Mouse (Mus musculus) activated CD4-positive, CD25-positive, alpha-beta regulatory T cell, adult 4 months (primary cell): Measurements from ENCODE around the gene Fank1. TPM values are rescaled to one million over a fixed set of nuclear protein-coding genes. Genes with fewer than 3 reads are reported as not detected.
"Not testable (repeated sequence)": the region's sequence is repeated elsewhere in the genome, so short reads cannot be mapped to it uniquely, and the experiment has no call there.

Source experiments
- ATAC-seq: one replicate; pipeline ENCODE4 v1.8.0; 2017
- polyA plus RNA-seq, 2 experiments: library from polyadenylated mRNA; unstranded; fragments of 100-300 nt; shearing (Covaris generic); gene quantifications; one replicate each; pipeline ENCODE4 v1.2.1; 2017

Gene Fank1
- polyA plus RNA-seq, 2 experiments from 2014 or later = not detected

GRCm38 (mm10) chr7:133839546-133839945 is 62.9 kb downstream of the Fank1 start:
- ATAC-seq = no peak

DNA sequence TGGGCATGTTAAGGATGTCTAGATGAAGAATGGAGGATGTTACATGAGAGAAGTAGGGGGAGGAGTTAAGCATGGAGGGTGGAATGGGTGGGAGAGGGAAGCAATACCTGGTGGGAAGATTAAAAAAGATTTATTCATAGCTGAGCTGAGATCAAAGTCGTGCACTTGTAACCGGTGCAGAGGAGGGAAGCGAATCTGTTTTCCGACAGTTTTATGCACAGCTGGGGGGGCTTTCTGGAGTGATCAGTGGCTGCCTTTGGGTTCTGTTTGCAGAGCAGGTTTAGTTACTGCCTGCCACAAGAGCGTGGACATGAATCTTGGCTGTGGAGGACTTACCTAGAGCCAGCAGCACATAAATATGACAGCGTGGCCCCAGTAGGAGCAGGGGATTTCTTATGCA is 65.4 kb downstream of the Fank1 start:
- no peak for ATAC-seq

- no peak for ATAC-seq
Measured at GRCm38 (mm10) chr7:133847175-133847574, 70.5 kb downstream of the Fank1 start.

DNA sequence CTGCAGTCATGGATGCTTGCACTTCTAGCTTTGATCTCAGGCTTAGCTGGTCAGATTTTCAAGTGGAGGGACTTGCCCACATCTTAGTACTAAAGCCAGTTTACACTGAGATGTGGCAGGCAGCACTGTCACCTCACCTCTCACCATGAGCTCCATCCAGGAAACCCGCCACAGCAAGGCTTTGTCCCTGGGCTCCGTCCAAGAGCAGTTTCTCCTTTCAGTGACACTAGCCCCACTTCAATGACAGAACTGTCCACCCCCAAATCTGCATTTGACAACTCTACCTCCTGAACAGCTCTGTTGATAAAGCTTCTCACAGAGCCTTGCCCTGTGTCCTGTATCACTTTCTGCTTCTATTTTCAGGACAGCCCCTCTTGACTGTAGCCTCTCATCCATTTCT is 71.5 kb downstream of the Fank1 start:
- no peak for ATAC-seq

DNA sequence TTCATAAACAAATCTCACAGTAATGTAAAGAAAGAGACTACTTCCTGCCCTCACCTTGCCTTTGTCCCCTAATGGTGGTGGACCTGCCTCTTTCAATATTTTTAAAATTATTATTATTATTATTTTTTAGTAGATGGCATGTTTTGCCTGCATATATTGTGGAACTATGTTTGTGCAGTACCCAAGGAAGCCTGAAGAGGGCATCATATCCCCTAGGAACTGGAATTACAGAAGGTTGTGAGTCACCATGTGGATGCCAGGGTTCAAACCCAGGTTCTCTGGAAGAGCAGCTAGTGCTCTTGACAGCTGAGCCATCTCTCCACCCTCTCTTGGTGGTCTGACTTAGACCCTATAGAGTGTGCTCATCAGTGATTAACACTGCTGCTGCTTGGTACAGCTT is 74.1 kb downstream of the Fank1 start:
- ATAC-seq = no peak

DNA sequence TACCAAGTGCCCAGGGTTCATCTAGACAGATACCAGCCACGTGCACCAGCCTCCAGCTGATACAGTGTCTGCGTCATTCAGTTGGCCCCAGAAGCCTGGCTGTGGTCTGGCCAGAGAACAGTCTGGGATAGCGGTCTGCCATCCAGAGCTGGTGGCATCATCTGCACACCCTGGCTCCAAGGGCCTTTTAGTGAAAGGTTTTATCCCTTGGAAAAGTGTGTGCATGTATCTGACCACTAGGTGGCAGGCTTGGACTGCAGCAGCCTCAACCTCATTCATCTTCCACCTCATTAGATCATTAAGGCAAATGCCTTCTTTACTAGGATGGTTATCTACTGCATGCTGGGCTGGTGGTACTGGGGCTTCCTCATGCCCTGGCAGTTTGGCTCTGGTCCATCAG is 79.6 kb downstream of the Fank1 start:
- no peak for ATAC-seq

DNA sequence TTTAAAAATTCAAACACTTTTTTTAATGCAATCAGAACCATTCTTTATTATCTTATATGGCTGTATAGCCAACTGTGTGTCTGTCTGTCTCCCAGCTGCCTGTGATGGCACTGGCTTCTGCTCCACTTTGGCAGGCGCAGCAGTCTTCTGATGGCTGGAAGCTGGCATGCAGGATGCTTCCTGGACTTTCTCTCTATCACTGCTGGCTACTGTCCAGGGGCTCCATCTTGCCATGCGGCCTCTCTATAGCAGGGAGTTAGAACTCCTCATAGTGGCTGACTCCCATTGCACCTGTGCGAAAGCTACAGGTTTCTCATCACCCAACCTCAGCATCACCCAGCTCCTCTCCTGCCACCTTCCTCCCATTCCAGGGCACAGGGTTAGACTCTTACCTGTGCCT is 81.8 kb downstream of the Fank1 start:
- no peak for ATAC-seq

DNA sequence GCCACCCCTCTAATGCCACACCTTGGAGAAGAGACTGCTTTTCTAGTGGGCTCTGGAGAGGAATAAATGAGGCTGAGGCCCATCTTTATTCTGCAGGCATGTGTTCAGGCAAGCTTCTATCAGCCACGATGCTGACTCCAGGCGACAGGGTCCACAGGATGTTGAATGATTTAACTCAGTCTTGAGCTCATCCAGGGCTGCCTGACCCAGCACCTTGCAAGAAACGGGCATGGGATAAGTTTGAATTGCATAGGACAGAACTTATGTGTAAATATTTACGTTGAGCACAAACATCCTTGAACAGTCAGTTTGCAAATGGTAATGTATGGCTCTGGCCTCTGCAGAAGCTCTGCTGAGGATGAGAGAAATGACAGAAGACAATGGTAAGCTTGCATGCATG is 82.9 kb downstream of the Fank1 start:
- no peak for ATAC-seq

- no peak for ATAC-seq
Measured at GRCm38 (mm10) chr7:133862233-133862632, 85.6 kb downstream of the Fank1 start.

DNA sequence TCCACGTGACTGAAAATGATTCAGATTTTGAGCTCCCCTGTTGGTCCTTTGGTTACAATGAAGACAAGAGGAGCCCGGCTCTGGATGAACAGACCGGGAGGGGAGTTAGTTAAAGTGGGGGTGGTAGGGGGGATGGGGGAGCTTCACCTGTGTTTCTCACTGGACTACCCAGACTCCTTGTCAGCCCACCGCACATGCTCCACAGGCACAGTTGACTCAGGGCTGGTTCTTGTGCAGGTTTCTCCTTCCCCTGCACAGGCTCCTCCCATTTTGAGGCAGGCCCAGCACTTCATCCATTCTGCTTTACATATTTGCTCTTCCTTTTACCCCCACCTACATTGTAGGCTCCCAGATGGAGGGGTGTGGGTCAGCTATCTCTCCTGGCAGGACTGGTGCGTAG is 86.1 kb downstream of the Fank1 start:
- no peak for ATAC-seq

DNA sequence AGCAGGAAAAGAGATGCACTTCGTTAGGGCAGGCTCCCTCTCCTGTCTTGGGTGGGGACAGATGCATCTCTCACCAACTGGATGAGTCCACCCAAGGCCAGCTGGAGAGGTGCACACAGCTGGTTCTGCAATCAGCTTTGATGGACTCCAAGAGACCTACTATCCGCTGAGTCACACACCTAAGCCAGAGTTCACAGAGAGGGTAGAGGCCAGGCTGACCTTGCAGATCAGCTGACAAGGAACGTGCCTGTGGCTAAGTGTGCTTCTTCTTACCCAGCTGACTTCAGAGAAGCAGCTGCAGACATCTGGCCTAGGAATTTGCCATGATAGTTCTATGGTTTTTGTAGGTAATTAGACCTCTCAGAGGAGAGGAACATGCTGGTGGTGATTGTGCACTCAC is 86.5 kb downstream of the Fank1 start:
- no peak for ATAC-seq

DNA sequence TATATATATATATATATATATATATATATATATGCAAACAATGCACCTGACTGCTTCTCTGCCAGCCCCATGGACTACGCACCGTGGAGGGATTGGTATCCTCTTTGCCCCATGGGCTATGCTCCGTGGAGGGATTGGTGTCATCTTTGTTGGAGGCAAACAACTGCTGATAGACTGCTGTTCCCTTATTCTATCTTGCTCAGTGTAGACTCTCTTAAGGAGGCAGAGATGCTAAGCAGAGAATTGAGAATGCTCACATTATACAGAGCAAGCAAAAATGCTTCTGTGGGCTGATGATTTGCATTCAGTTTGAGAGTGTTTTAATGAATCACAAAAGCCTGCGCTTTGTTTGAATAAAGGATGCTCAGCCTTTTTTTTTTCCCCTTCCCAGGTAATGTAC is 87.0 kb downstream of the Fank1 start:
- no peak for ATAC-seq

DNA sequence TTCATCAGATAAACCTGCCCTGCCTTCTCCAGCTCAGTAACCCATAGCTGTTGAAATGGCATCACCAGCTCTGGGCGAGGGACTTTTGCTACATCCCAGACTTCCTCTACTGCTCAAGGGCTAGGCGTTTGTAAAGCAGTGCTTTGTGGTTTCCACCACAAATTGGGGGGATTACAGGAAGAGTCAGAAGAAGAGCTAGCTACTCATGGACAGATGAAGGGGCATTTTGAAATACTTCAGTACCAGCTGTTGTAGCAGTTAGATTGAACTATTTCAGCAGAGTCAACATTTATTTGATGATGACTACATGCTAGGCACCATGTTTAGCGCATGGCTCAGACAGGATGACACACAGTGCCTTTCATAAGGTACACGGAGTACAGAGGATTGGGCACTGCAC is 93.6 kb downstream of the Fank1 start:
- no peak for ATAC-seq

DNA sequence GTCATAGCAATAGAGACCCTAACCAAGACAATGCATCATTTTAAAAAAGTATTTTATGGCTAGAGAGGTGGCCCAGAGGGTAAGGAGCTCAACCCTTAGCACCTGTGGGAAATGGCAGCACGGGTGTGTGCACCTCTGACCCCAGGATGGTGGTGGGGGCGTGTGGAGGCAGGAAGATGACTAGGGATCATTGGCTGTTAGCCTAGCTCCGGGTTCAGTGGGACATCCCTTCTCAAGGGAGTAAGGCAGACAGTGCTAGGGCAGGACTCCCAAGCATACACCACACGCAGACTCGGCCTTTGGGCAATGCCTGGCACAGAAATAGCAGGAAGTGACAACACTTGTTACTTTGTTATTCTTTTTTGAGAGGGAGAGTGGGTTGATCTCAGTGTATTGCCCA is 96.0 kb downstream of the Fank1 start:
- no peak for ATAC-seq

GRCm38 (mm10) chr7:133876139-133876538 is 99.5 kb downstream of the Fank1 start:
- ATAC-seq = no peak

DNA sequence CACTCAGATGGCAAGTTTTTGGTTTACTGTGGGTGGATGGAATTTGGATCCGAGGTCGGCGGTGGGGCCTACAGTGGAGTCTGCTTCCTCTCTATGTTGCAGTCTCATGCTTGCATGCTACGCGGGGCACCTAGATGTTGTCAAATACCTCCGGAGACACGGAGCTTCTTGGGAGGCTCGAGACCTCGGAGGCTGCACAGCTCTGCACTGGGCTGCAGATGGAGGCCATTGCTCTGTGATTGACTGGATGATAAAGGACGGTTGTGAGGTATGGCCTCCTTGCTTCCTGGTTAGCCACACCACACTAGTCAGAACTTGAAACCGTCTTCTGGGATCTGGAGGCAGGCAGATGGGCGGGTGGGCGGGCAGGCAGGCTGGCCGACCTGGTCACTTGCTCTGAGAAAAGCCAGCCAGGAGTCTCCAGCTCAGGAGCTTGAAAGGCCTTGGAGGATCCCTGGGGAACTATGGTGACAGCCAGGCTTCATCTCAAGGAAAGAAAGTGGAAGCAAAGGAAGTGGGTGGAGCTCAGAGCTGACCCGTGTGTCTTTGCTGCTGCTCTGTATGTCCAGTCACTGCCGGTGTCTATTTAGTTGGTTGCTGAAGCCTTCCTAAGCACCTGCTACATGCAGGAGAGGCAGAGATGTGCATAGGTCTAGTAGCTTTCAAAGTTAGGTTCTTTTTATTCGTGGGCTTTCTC is 100.1 kb downstream of the Fank1 start:
- no peak for ATAC-seq

GRCm38 (mm10) chr7:133879761-133880160 is 103.1 kb downstream of the Fank1 start:
- no peak for ATAC-seq

- not testable (repeated sequence) for ATAC-seq
Measured at GRCm38 (mm10) chr7:133884759-133885431, 108.2 kb downstream of the Fank1 start.

DNA sequence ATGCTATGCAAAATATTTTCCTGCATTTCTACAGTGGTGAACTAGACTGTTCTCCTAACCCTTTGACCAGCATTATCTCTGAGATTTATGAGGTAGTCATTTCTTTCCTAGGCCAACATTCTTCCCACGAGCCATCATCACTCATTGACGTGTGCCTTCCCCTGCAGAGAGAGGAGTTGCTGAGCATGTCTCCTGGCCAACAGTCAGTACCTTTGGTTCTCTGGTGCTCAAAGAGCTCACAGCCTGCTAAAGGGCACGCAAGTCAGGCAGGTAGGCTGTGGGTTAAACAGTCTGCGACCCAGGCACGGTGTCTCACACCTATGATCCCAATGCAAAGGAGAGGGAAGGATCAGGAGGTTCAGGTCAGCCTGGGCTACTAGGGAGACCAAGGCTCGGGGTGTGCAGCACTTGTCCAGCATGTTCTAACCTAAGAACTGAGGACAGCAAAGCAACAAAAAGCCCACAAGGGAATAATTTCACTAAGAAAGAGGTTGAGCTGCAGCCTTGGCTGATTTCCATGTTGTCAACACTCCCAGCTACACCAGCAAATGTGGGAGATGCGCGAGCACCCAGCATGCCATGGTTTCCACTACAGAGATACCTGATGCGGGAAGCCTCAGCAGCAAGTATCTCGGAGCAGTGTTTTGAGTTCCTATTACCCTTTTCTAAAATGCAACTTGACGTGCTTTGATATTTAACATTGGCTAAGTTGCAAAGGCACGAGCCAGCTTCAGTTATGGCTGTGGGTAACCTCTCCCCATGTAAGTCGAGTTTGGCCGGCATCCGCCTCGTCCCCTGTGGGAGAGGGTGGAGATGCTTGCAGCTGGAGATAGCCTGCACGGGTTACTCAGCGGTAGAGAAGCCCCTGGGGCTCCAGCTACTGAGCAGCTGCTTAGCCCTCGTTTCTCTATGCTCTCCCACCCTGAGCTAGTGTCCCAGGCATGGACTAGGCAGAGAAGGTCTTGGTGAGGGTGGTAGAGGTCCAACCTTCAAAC is 112.6 kb downstream of the Fank1 start:
- ATAC-seq = no peak

DNA sequence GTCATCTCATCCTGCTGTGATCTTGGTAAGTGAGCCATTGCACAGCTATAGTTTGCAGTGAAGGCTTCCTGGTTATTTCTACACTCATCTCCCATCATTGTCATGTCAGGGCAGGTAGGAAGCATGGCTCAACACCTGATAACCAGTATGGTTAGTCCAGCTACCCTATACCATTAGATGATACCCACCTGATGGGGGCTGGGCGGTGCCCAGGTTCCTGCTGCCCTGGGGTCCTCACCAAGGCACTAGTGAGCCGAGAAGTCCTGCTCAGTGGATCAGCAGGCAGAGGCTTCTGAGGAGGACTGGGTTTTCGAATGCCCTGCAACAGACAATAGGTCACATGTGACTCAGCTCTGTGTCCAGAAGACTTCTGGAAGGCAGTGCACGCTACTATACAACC is 113.3 kb downstream of the Fank1 start:
- no peak for ATAC-seq

GRCm38 (mm10) chr7:133891298-133891697 is 114.6 kb downstream of the Fank1 start:
- ATAC-seq = no peak

- ATAC-seq = no peak
Measured at GRCm38 (mm10) chr7:133891796-133892195, 115.1 kb downstream of the Fank1 start.

DNA sequence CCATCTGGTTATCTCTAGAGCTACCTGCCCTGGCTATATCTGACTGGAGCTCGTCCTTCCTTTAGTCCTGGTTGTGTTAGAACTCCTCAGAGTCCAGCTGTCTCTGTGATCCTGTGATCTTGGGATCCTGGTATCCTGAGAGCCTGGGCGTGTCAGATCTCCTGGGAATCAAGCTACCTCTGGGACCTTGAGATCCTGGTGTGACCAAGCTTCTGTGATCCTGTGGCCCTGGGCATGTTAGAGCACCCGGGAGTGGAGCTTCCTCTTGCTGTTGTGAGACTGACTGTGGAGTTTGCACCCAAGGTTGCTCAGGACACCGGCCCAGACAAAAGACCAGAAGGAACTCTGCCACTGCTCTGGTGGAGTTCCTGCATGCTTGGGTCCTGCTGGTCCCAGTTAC is 122.7 kb downstream of the Fank1 start:
- no peak for ATAC-seq
